Mouse (Mus musculus): ENCODE measurements at regions not wholly inside any gene's neighbourhood (a gene's known extent, or its start where the extent isn't known, plus 50 kb on each side); places are given as distances from the start of the nearest gene placed in this dataset.

- no peak for DNase-seq
Measured at GRCm38 (mm10) chr9:27702140-27702539, 88.4 kb upstream of the Opcml start.

- DNase-seq = no peak
Measured at GRCm38 (mm10) chr9:27704001-27704400, 86.6 kb upstream of the Opcml start.

- DNase-seq = no peak
Measured at GRCm38 (mm10) chr9:27723840-27724408, 66.7 kb upstream of the Opcml start.

- no peak for DNase-seq
Measured at GRCm38 (mm10) chr9:27724576-27724975, 66.0 kb upstream of the Opcml start.

- DNase-seq = no peak
Measured at GRCm38 (mm10) chr9:27728652-27729557, 61.7 kb upstream of the Opcml start.

GRCm38 (mm10) chr9:27729558-27729889 lies 61.1 kb upstream of the Opcml start:
- DNase-seq = no peak

GRCm38 (mm10) chr9:27739287-27739686 lies 51.3 kb upstream of the Opcml start:
- DNase-seq = peak; percentile 34
